Mouse (Mus musculus) megakaryocyte progenitor cell, adult 5-6 weeks (primary cell): Measurements from ENCODE around the gene U2af1l4. TPM values are rescaled to one million over a fixed set of nuclear protein-coding genes. Genes with fewer than 3 reads are reported as not detected.

Experiments
- ATAC-seq: replicated peaks from 2 replicates; pipeline ENCODE4 v1.8.0; 2016; ENCODE audit warnings: mild to moderate bottlenecking, moderate TSS enrichment, inconsistent platforms; ENCODE audit not compliant: poor library complexity
- total RNA-seq, 2 experiments: library from RNA; stranded (forward) in 1 of 2; stranded (reverse) in 1 of 2; fragments of 157-497, 149-512 nt in 1 of 2; fragments of 200-1000 nt in 1 of 2; gene quantifications; 2 replicates each; pipeline versions ENCODE4 v1.2.3 to v1.2.4; 2015 to 2017

U2af1l4 gene
- total RNA-seq, 2 experiments from 2014 or later: 21.4 to 86.9 TPM

GRCm38 (mm10) chr7:30552102-30553020, 10.7 kb upstream of the U2af1l4 start, which contains the start of the genes Hspb6 and Proser3:
TSS of gene Hspb6 (plus strand) at chr7:30552178.
TSS of gene Proser3 (minus strand) at chr7:30552299.
- peak; percentile 85 for ATAC-seq

DNA sequence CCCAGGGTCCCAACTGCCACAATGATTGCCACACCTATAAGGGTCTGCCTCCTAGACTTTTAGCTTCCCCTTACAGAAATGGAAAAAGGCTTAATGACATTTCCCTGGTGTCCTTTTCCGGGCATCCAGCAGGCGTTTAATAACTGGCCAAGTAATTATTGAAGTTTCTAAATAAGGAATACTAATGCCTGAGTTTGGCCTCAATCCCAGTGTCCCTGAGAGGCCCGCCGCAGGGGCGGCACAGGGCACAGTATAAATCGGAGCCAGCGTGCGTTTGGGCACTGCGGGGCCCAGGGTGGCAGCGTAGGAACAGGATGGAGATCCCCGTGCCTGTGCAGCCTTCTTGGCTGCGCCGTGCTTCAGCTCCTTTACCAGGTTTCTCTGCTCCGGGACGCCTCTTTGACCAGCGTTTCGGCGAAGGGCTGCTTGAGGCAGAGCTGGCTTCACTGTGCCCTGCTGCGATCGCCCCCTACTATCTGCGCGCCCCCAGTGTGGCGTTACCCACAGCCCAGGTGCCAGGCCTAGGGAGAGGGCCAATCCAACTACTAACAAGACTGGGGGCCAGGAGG, 10.0 kb upstream of the U2af1l4 start:
- ATAC-seq: 0 out of 2 replicates have a peak, but pooled peaks have one; percentile 15

DNA sequence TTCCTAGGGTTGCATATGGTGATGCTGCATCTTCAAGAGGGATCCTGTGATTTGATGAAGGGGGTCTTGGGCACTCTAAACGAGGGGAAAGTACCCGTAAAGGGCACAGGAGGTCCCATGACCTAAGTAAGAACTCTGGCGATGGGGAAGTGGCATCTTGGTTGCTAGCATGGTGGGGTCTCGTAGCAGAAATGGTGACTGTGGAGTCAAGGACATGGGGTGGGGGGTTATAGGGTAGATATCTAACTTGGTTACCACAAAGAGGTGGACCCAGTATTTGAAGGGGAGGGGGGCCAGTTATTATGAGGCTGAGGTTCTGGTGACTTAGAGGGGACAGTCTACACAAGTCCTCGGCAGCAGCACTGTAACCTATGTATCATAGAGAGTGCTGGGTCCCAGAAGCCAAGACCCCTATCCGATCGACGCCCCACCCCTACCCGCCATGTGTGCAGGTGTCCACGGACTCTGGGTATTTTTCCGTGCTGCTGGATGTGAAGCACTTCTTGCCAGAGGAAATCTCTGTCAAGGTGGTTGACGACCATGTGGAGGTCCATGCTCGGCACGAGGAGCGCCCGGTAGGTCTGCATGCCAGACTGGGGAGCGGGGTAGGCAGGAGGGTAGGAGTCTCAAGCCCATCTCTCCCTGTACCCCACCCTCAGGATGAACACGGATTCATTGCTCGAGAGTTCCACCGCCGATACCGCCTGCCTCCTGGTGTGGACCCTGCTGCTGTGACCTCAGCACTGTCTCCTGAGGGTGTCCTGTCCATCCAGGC, 9.1 kb upstream of the U2af1l4 start:
- no peak for ATAC-seq

DNA sequence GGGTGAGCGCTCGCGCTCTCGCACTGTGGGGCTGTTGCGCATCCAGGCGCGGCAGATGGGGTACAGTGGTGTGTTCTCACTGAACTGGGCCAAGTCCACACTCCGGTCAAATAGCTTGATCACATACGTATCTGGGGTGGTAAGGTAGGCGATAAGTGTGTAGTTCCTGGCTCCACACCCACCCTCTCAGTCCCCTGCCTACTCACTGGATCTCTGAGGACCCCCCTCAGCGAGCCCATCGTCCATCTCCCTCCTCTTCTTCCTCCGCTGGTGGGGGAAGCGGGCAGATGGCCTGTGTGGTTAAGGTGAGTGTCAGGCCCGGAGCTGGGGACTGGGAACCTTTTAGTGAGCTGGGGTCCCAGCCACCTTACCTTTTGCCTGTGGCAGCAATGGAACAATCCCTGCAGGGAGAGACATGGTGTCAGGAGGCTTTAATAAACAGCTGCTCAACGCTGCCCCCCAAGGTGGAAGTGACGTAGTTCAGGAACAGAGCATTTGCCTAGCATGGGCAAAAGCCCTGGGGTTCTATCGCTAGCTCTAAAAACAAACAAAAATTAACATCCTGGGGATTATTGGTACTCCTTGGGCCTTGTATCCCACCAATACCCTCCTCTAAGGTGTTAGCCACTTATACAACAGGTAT, 6.1 kb upstream of the U2af1l4 start:
- ATAC-seq: no peak

DNA sequence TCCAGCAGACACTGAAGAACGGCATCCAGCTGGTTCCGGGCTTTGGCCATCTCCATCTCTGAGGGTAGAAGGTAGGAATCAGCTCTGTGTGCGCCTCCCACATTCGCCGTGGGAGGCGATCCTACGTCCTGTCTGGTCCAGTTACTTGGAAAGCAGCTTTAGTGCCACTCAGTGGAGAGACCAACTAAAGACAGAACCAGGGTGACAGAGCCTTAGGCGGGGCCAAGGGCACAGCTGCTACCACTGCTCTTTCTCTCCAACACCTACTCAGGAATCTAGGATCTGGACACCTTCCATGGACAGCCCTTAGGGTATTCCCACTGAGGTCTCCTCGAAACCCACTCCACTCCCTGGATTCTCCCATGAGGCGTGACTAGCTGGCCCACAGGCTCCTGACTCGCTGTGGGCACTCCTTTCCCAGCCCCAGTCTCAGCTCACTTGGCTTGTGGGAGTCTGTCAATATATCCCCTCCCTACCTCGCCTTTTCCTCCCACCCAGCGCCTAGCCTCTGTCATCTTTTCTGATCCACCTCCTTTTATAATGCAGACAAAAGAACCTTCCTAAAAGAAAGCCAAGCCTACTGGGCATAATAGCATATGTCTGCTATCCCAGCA, 5.1 kb upstream of the U2af1l4 start:
- no peak for ATAC-seq

GRCm38 (mm10) chr7:30558656-30559442, 4.3 kb upstream of the U2af1l4 start:
- ATAC-seq: peak; percentile 13; the same call in 1 of the 2 replicates

DNA sequence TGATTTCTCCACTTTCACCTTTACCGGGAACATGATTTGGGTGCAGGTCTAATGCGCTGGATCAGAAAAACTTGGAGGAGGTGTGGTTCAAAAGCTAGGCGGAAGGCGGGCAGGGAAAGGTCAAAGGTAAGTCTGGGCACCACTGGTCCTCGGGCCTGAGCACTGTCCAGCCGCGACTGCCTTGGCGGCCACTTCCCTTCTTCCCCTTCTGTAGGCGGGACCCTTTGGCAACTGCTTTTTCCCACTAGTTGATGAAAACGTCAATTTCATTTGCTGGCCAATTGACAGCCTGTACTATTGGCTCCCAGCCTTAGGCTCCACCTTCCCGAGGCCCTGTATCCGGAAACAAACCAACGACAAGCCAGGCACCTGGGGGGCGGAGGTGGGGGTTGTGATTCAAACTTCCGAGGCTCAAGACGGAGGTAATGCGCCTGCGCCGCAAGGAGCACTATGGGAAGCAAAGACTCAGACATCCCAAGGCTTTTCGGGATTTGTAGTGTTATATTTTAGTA, 3.6 kb upstream of the U2af1l4 start, which contains the start of gene Lin37:
Gene Lin37, minus strand, starts transcription at position 396 of the 512 bp plus-strand sequence.
- peak; percentile 74 for ATAC-seq

- no peak for ATAC-seq
Observed at GRCm38 (mm10) chr7:30560296-30560695, 2.8 kb upstream of the U2af1l4 start.

- peak; percentile 6; the same call in 1 of the 2 replicates for ATAC-seq
Observed at GRCm38 (mm10) chr7:30562526-30563116, 480 bp upstream of the U2af1l4 start.

DNA sequence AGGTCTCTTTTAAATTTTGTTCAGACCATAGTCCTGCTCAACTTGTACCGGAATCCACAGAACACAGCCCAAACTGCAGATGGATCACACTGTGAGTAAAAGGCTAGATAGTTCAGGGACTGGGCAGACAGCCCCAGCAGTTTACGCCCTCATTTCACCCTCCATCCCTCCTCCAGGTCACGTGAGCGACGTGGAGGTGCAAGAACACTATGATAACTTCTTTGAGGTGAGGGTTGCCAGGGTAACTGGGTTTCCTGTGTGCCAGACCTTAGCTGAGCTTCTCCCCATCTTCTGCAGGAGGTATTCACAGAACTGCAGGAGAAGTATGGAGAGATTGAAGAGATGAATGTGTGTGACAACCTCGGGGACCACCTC, 792 bp downstream of the U2af1l4 start:
- ATAC-seq: 0 out of 2 replicates have a peak, but pooled peaks have one; percentile 1

- ATAC-seq: no peak
Observed at GRCm38 (mm10) chr7:30564970-30565571, 2.0 kb downstream of the U2af1l4 start, which contains the start of gene Igflr1. TSS of gene Igflr1 (plus strand) at chr7:30565427.

DNA sequence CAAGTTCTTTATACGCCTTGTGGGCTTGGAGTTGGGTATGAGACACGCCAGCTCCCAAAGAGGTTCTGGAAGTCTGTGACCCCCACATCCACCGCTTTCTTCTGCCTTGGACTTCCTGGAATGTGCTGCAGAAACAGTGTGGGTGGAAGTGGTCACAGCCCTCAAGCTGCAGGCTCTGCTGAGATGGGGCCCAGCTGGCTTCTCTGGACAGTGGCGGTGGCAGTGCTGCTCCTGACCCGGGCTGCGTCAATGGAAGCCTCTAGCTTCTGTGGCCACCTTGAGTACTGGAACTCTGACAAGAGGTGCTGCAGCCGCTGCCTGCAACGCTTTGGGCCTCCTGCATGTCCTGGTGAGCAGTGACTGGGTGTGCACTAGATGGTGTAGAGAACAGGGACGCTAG, 2.9 kb downstream of the U2af1l4 start:
- no peak for ATAC-seq

DNA sequence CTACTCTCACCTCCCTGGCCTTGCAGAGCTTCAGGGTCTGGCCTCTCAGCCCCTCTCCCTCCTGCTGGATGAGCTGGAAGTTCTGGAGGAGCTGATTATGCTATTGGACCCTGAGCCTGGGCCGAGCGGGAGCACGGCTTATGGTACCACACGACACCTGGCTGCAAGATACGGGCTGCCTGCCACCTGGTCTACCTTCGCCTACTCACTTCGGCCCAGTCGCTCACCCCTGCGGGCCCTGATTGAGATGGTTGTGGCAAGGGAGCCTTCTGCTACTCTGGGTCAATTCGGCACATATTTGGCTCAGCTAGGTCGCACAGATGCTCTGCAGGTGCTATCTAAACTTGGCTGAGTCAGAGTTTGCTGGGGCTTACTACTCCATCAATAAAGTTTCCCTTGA, 4.5 kb downstream of the U2af1l4 start:
- no peak for ATAC-seq

- ATAC-seq: peak; percentile 52
Observed at GRCm38 (mm10) chr7:30572389-30572788, 9.3 kb downstream of the U2af1l4 start.

DNA sequence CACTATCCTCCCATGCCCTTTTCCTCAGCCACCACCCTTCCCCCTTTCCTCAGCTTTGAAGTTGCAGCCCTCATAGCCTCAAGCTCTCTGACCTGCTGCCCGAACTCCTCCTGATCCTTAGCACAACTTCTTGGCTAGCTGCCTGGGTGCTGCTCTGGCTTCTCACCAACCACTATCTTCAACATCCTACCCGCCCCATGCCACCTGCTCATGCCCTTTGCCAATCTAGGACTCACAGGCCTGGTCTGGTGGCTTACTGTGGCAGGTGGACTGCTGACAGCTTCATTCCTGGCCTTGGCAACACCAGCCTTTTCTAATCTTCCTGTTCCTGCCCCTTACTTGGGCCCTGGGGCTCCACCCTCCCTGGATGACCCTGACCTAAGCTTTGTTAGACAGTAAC, 9.9 kb downstream of the U2af1l4 start:
- peak; percentile 91 for ATAC-seq

- no peak for ATAC-seq
Observed at GRCm38 (mm10) chr7:30579950-30580349, 16.8 kb downstream of the U2af1l4 start.

GRCm38 (mm10) chr7:30581547-30581946, 18.4 kb downstream of the U2af1l4 start:
- no peak for ATAC-seq

- ATAC-seq: no peak
Observed at GRCm38 (mm10) chr7:30584339-30584738, 21.2 kb downstream of the U2af1l4 start.
